Comparison of ENCODE assay signal across 11 mouse cellular contexts in the genomic region with DNA sequence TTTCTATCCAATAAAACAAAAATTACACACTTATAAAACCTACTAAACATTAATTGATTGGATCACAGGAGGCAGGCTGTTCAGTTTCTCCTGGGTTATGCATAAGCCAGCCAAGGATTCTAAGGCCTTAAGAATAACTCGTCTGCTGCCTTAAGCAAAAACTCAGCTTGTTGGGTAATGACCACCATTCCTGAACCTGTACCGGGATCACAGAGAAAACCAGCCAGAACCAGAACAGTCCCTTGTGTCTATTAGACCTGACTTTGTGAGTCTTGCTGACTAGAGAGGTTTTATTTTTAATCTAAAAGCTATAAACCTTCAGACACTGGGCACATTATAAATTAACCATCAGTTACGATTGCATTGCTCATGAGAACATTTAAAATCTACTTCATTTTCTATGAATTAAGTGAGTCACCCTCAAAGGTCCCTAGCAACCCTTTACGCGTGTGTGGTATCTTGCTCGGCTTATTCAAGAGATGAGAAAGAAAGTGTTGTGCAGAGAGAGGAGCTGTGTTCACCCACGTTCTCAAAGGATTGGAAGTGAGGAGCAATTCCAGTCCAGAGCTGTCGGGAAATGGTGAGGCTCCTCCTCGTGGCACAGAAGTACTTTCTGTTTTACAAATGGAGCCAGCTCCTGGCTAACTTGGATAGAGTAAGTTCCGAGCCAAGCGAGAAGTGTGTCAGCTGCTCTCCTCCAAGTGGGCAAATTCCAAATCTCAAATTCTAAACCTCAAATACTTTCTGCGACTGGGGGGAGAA.
A peak's percentile ranks its signal among the peaks of the same experiment; 100 is the strongest.
DNase-seq lines count a peak whose midpoint lies in the region; ATAC-seq and TF ChIP-seq lines count a peak whose summit lies in the region.
"Had no signal": no experiment of that assay in that cellular context is flagged by ENCODE, and none has a peak within 500 bp of the region (broad histone marks: within the 10 kb centered on the region; RNA-seq: fewer than 3 reads in every experiment).

No protein-coding gene starts in this region.

- intact Hi-C loops in heart, adult 2 months (cut with DNase I) = no loop called here

- no peak overlapping the region for H3K4me2 ChIP-seq in heart, embryonic 12.5 days
- H3K4me2 ChIP-seq in stomach, embryonic 16.5 days (ENCODE audit: low read depth, low read length) = no peak overlapping the region
- H3K4me2 ChIP-seq: stomach, embryonic 15.5 days had no signal

- no peak for TF ChIP-seq EP300 in heart, adult 2 months (IDR thresholded peaks at IDR 0.05; ENCODE audit: insufficient read depth, low read depth, low read length)

- no peak for ATAC-seq in heart, embryonic 12.5 days (ENCODE audit: insufficient number of reproducible peaks, low FRiP score)
- no peak for ATAC-seq in stomach, embryonic 16.5 days (ENCODE audit: insufficient read depth, low FRiP score)
- ATAC-seq in megakaryocyte, adult 5-6 weeks (ENCODE audit: poor library complexity, severe bottlenecking) = no peak

- DNase-seq in heart, adult 2 months = peak in 1 of 2 experiments; percentile 52
- DNase-seq in right cerebral cortex, postnatal 10 days (ENCODE audit: low spot score in 2 of 2) = peak; percentile 69 to 71
- DNase-seq in right cerebral cortex, postnatal 25 days = no peak
- DNase-seq in kidney, postnatal 10 days = peak; percentile 25
- no peak for DNase-seq in MN1 (ENCODE audit: low spot score)
- DNase-seq: cerebellum, adult 8-10 months had no signal

- H3K27ac ChIP-seq in heart, adult 2 months = 0 out of 2 replicates have a peak overlapping the region, but pooled peaks have one; percentile 17
- no peak overlapping the region for H3K27ac ChIP-seq in heart, embryonic 12.5 days (ENCODE audit: poor library complexity, severe bottlenecking)
- peak overlapping the region; percentile 15; the same call in 1 of the 2 replicates for H3K27ac ChIP-seq in stomach, embryonic 16.5 days (ENCODE audit: low read length)
- H3K27ac ChIP-seq: stomach, embryonic 15.5 days had no signal

- H3K9ac ChIP-seq in heart, adult 2 months (ENCODE audit: low read depth, low read length) = no peak overlapping the region
- no peak overlapping the region for H3K9ac ChIP-seq in heart, embryonic 12.5 days
- H3K9ac ChIP-seq in stomach, embryonic 16.5 days (ENCODE audit: low read length) = no peak overlapping the region
- H3K9ac ChIP-seq: stomach, embryonic 15.5 days had no signal

- WGBS in heart, adult 2 months = 73% methylated on average over 12 of the region's 12 CpGs
- WGBS in heart, embryonic 12.5 days = 76% methylated on average over 12 of the region's 12 CpGs
- 64% methylated on average over 12 of the region's 12 CpGs for WGBS in stomach, embryonic 16.5 days

- H3K36me3 ChIP-seq in heart, adult 2 months (ENCODE audit: control insufficient read depth, insufficient read depth, low read length) = no peaks in the 10 kb centered on the region
- H3K36me3 ChIP-seq in heart, embryonic 12.5 days = no peaks in the 10 kb centered on the region
- no peaks in the 10 kb centered on the region for H3K36me3 ChIP-seq in stomach, embryonic 16.5 days (ENCODE audit: control insufficient read depth, insufficient read depth, low read length)
- H3K36me3 ChIP-seq: stomach, embryonic 15.5 days had no signal

- no peaks in the 10 kb centered on the region for H3K27me3 ChIP-seq in heart, adult 2 months (ENCODE audit: control insufficient read depth, insufficient read depth, low read length)
- no peaks in the 10 kb centered on the region for H3K27me3 ChIP-seq in heart, embryonic 12.5 days (replicated peaks)
- no peaks in the 10 kb centered on the region for H3K27me3 ChIP-seq in stomach, embryonic 16.5 days (ENCODE audit: control insufficient read depth, insufficient read depth, low read length)
- H3K27me3 ChIP-seq: stomach, embryonic 15.5 days had no signal

- no peaks in the 10 kb centered on the region for H3K9me3 ChIP-seq in heart, embryonic 12.5 days (replicated peaks)
- H3K9me3 ChIP-seq in stomach, embryonic 16.5 days (replicated peaks; ENCODE audit: control insufficient read depth, low read length) = no peaks in the 10 kb centered on the region
- H3K9me3 ChIP-seq: megakaryocyte, embryonic 14.5 days; stomach, embryonic 15.5 days had no signal

- peak; percentile 21; the same call in 1 of the 2 replicates for TF ChIP-seq CTCF in heart, adult 2 months (IDR thresholded peaks at IDR 0.05)

- no peak overlapping the region for H3K4me3 ChIP-seq in heart, adult 2 months
- no peak overlapping the region for H3K4me3 ChIP-seq in heart, embryonic 12.5 days
- H3K4me3 ChIP-seq in stomach, embryonic 16.5 days (replicated peaks; ENCODE audit: low read length) = no peak overlapping the region
- H3K4me3 ChIP-seq: megakaryocyte, embryonic 14.5 days; stomach, embryonic 15.5 days had no signal

- peak; percentile 40; the same call in 1 of the 2 replicates for TF ChIP-seq POLR2A in heart, adult 2 months (IDR thresholded peaks at IDR 0.05; ENCODE audit: insufficient read depth, low read depth, low read length)

- H3K4me1 ChIP-seq in heart, adult 2 months (ENCODE audit: control insufficient read depth, insufficient read depth, low read length) = peaks cover 2% of the 10 kb centered on the region
- no peaks in the 10 kb centered on the region for H3K4me1 ChIP-seq in heart, embryonic 12.5 days (replicated peaks)
- 0 out of 2 replicates have a peak, but pooled peaks cover 2% of the 10 kb centered on the region for H3K4me1 ChIP-seq in stomach, embryonic 16.5 days (ENCODE audit: control insufficient read depth, insufficient read depth, low read length)
- H3K4me1 ChIP-seq: stomach, embryonic 15.5 days had no signal

- H3K79me2 ChIP-seq in heart, adult 2 months (replicated peaks; ENCODE audit: control insufficient read depth, insufficient read depth, low read length) = no peaks in the 10 kb centered on the region

Comparison
In these comparisons a context has a peak if more than half of its experiments do, and no peak if none do; other contexts are left out.
1. DNase-seq: peak in right cerebral cortex, postnatal 10 days (2 of 2) and kidney, postnatal 10 days (single experiment); none in right cerebral cortex, postnatal 25 days (single experiment) and MN1 (single experiment).